Mouse (Mus musculus): ENCODE results near the gene Slc35e3.

DNA sequence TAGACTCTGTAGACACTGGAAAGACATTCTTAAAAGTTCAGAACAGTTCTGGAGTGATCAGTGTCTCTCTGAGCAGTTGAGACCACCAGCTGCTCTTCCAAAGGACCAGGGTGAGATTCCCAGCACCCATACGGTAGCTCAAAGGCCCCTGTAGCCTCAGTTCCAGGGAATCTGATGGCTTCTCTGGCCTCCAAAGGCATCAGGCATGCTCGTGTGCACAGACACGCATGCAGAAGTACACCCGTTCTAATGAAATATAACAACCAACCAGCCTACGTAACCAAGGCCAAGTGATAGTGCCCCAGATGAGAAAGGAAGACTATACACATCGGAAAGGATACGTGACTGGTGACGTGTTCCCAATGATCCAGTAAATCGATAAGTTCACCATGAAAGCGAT is 6.0 kb downstream of the Slc35e3 start:
- TF ChIP-seq CTCF (IDR thresholded peaks at IDR 0.05; ENCODE audit: insufficient read depth, low read depth, low read length), result no peak
- no peak for TF ChIP-seq POLR2A (IDR thresholded peaks at IDR 0.05; ENCODE audit: insufficient read depth, low read depth, low read length)

Measured in olfactory bulb, adult 2 months (tissue).